Mouse (Mus musculus) midbrain, embryonic 14.5 days (tissue): ENCODE results near the gene Cfap157. TPM values are rescaled to one million over a fixed set of nuclear protein-coding genes. Genes with fewer than 3 reads are reported as not detected.
A peak's percentile ranks its signal among the peaks of the same experiment; 100 is the strongest.

ENCODE experiments used
- ATAC-seq: fragments of 200-750 bp; cut with Nextera tagmentation; 2 replicates; pipeline ENCODE4 v1.8.0; 2017; ENCODE audit warnings: moderate number of reproducible peaks, moderate library complexity; ENCODE audit not compliant: low FRiP score, low TSS enrichment
- DNase-seq: peaks from one replicate; pipeline ENCODE4 v3.0.0-alpha.2; 2015
- H3K27ac ChIP-seq: fragments of 300-500 bp; sonication (generic); replicated peaks from 2 replicates; pipeline ENCODE4 v1.5.1; 2014; ENCODE audit warnings: mild to moderate bottlenecking, low read depth, low read length, moderate library complexity
- H3K27me3 ChIP-seq: fragments of 300-500 bp; sonication (generic); 2 replicates; pipeline ENCODE4 v1.6.1; 2014; ENCODE audit warnings: low read length, control low read depth, mixed read lengths; ENCODE audit not compliant: control insufficient read depth, insufficient read depth
- H3K36me3 ChIP-seq: fragments of 300-500 bp; sonication (generic); 2 replicates; pipeline ENCODE4 v1.6.1; 2014; ENCODE audit warnings: low read length, control low read depth; ENCODE audit not compliant: control insufficient read depth, insufficient read depth
- H3K4me1 ChIP-seq: fragments of 300-500 bp; sonication (generic); 2 replicates; pipeline ENCODE4 v1.6.1; 2014; ENCODE audit warnings: mild to moderate bottlenecking, antibody characterized with exemption, low read length, control low read depth; ENCODE audit not compliant: control insufficient read depth, insufficient read depth
- H3K4me2 ChIP-seq: fragments of 300-500 bp; sonication (generic); 2 replicates; pipeline ENCODE4 v1.6.1; 2014; ENCODE audit warnings: mild to moderate bottlenecking, low read length, moderate library complexity
- H3K4me3 ChIP-seq: fragments of 300-500 bp; sonication (generic); replicated peaks from 2 replicates; pipeline ENCODE4 v1.5.1; 2014; ENCODE audit warnings: low read depth, low read length
- H3K9ac ChIP-seq: fragments of 300-500 bp; sonication (generic); replicated peaks from 2 replicates; pipeline ENCODE4 v1.6.1; 2014; ENCODE audit warnings: mild to moderate bottlenecking, low read length, moderate library complexity
- H3K9me3 ChIP-seq: fragments of 300-500 bp; sonication (generic); 2 replicates; pipeline ENCODE4 v1.6.1; 2016; ENCODE audit warnings: low read length, control low read depth, mixed read lengths; ENCODE audit not compliant: control insufficient read depth
- WGBS: fragments of 180-500 bp; shearing (Covaris S2); extraction: QIAGEN DNeasy Blood & Tissue Kit; methylation state at CpG from one replicate; pipeline ENCODE4 v1.1.7; 2014; 5-methylcytosine and 5-hydroxymethylcytosine counted together
- polyA plus RNA-seq: library from polyadenylated mRNA; unstranded; fragments of >200 nt; fragmentation: Nextera tagmentation; extraction: Ambion mirVana; gene quantifications from 2 replicates; pipeline ENCODE4 v1.2.1, GENCODE M21; 2014

Cfap157 gene
- polyA plus RNA-seq, 1 experiment from 2014 or later, result 0.38 TPM

DNA sequence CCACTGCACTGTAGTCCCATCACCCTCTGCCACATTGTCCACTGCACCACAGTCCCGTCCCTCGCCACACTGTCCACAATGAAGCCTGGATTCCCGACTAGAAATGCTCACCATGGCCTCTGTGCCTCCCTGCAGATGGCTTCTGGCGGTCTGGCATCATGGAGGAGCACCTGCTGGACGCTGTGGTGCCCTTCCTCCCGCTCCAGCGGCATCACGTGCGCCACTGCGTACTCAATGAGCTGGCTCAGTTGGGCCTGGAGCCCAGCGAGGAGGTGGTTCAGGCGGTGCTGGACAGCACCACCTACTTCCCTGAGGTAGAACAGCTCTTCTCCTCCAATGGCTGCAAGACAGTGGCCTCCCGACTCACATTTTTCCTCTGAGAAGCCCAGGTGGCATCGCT lies 22.9 kb downstream of the Cfap157 start:
- no peak overlapping the region for H3K4me3 ChIP-seq
- no peak overlapping the region for H3K4me2 ChIP-seq
- ATAC-seq (no peak), DNase-seq (no peak)
- peaks cover 35% of the 10 kb centered on the region for H3K36me3 ChIP-seq
- H3K27ac ChIP-seq, result no peak overlapping the region
- H3K27me3 ChIP-seq, result no peaks in the 10 kb centered on the region
- WGBS, result 89% methylated on average over 14 of the region's 14 CpGs
- peaks cover 12% of the 10 kb centered on the region for H3K4me1 ChIP-seq
- no peaks in the 10 kb centered on the region for H3K9me3 ChIP-seq
- no peak overlapping the region for H3K9ac ChIP-seq

- peaks cover 12% of the 10 kb centered on the region for H3K4me1 ChIP-seq
- no peak overlapping the region for H3K9ac ChIP-seq
- H3K27ac ChIP-seq, result no peak overlapping the region
- no peak overlapping the region for H3K4me2 ChIP-seq
- WGBS, result 80% methylated on average over 2 of the region's 2 CpGs
- H3K4me3 ChIP-seq, result no peak overlapping the region
- H3K9me3 ChIP-seq, result no peaks in the 10 kb centered on the region
- ATAC-seq (no peak), DNase-seq (no peak)
- H3K27me3 ChIP-seq, result no peaks in the 10 kb centered on the region
- peaks cover 49% of the 10 kb centered on the region for H3K36me3 ChIP-seq
Observed at GRCm38 (mm10) chr2:32759001-32759400, 25.2 kb downstream of the Cfap157 start.

GRCm38 (mm10) chr2:32758503-32758902 lies 25.7 kb downstream of the Cfap157 start:
- H3K4me1 ChIP-seq, result peaks cover 12% of the 10 kb centered on the region
- no peak overlapping the region for H3K4me3 ChIP-seq
- no peak overlapping the region for H3K4me2 ChIP-seq
- H3K9me3 ChIP-seq, result no peaks in the 10 kb centered on the region
- 76% methylated on average over 8 of the region's 8 CpGs for WGBS
- no peaks in the 10 kb centered on the region for H3K27me3 ChIP-seq
- no peak for DNase-seq
- no peak overlapping the region for H3K9ac ChIP-seq
- ATAC-seq, result no peak
- peaks cover 54% of the 10 kb centered on the region for H3K36me3 ChIP-seq
- no peak overlapping the region for H3K27ac ChIP-seq

- Histone ChIP-seq H3K4me1 (peaks cover 12% of the 10 kb centered on the region), H3K4me3 (peak within 1 kb of the TSS; percentile 73), H3K27me3 (no peaks in the 10 kb centered on the region), H3K36me3 (peaks cover 55% of the 10 kb centered on the region), H3K27ac (peak within 1 kb of the TSS; percentile 90), H3K9ac (peak within 1 kb of the TSS; percentile 80), H3K4me2 (peak within 1 kb of the TSS; percentile 56), H3K9me3 (no peaks in the 10 kb centered on the region)
- DNase-seq, result peak; percentile 99
- WGBS, result under 1% methylated on average over 66 of the region's 66 CpGs
- ATAC-seq, result peak; percentile 94
Observed at GRCm38 (mm10) chr2:32757056-32757845, 27.0 kb downstream of the Cfap157 start, which contains the start of gene Tor2a. Gene Tor2a (plus strand): TSS chr2:32757234.

DNA sequence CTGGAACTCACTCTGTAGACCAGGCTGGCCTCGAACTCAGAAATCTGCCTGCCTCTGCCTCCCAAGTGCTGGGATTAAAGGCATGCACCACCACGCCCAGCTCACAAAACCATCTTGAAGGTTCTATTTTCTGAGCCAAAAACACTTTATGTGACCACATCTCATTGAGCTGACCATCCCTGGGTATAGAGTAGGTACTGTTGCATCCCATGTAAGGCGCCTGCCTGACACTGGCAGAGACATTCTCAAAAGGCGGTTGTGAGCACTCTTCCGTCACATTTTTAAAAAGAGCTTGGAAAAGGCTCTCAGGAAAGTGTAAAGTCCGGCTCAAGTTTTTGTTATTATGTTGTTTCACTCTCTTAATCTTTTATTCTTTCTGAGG lies 27.6 kb downstream of the Cfap157 start:
- Histone ChIP-seq H3K9me3 (no peaks in the 10 kb centered on the region), H3K27ac (no peak overlapping the region), H3K4me1 (peaks cover 16% of the 10 kb centered on the region), H3K4me2 (peak overlapping the region; percentile 56; the same call in 1 of the 2 replicates), H3K4me3 (no peak overlapping the region), H3K9ac (no peak overlapping the region), H3K27me3 (no peaks in the 10 kb centered on the region), H3K36me3 (peaks cover 55% of the 10 kb centered on the region)
- 29% methylated on average over 6 of the region's 6 CpGs for WGBS
- ATAC-seq (peak; percentile 14; the same call in 1 of the 2 replicates), DNase-seq (no peak)

- H3K4me2 ChIP-seq, result peak overlapping the region; percentile 52
Observed at GRCm38 (mm10) chr2:32752181-32752580, 32.0 kb downstream of the Cfap157 start.

DNA sequence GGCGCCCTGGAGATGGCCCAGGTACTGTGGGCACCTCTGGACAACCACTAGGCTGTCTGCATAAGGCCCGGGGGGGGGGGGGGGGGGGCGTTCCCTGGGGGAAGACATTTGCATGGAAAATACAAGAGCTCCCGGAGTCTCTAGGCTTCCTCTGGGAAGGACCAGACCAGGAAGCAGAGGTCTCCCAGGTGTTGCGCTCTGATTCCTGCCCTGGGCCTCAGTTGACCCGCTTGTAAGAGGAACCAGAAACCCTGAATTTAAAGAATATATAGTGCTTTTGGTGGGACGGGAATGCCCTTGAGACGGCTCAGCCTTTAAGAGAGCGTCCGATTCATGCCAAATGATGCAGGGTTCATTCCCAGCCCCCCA lies 32.6 kb downstream of the Cfap157 start:
- H3K27ac ChIP-seq, result peak overlapping the region; percentile 78
- no peaks in the 10 kb centered on the region for H3K27me3 ChIP-seq
- H3K36me3 ChIP-seq, result peaks cover 69% of the 10 kb centered on the region
- no peak for ATAC-seq
- H3K4me3 ChIP-seq, result peak overlapping the region; percentile 25
- DNase-seq, result no peak
- peak overlapping the region; percentile 43 for H3K9ac ChIP-seq
- H3K4me1 ChIP-seq, result peaks cover 20% of the 10 kb centered on the region
- H3K4me2 ChIP-seq, result peak overlapping the region; percentile 52
- 15% methylated on average over 10 of the region's 10 CpGs for WGBS
- no peaks in the 10 kb centered on the region for H3K9me3 ChIP-seq

More at GRCm38 (mm10) chr2:32752181-32752580, 32.0 kb downstream of the Cfap157 start:
- 0 out of 2 replicates have a peak overlapping the region, but pooled peaks have one; percentile 43 for H3K9ac ChIP-seq
- 63% methylated on average over 10 of the region's 10 CpGs for WGBS
- DNase-seq (peak; percentile 35), ATAC-seq (no peak)
- H3K4me3 ChIP-seq, result no peak overlapping the region; the same call in 1 of the 2 replicates
- no peaks in the 10 kb centered on the region for H3K9me3 ChIP-seq
- no peaks in the 10 kb centered on the region for H3K27me3 ChIP-seq
- H3K36me3 ChIP-seq, result peaks cover 63% of the 10 kb centered on the region
- H3K4me1 ChIP-seq, result peaks cover 20% of the 10 kb centered on the region
- no peak overlapping the region for H3K27ac ChIP-seq

GRCm38 (mm10) chr2:32750887-32751664 lies 33.2 kb downstream of the Cfap157 start:
- Histone ChIP-seq H3K4me1 (peaks cover 20% of the 10 kb centered on the region), H3K27me3 (no peaks in the 10 kb centered on the region), H3K27ac (peak overlapping the region; percentile 78), H3K4me3 (peak overlapping the region; percentile 25), H3K36me3 (peaks cover 75% of the 10 kb centered on the region), H3K4me2 (peak overlapping the region; percentile 52), H3K9ac (peak overlapping the region; percentile 43), H3K9me3 (no peaks in the 10 kb centered on the region)
- peak; percentile 77 for ATAC-seq
- peak; percentile 78 for DNase-seq
- WGBS, result 2% methylated on average over 31 of the region's 31 CpGs
